Mouse (Mus musculus) ZHBTc4 (cell line): Measurements from ENCODE around the gene Gm10840.
"Not testable (repeated sequence)": the region's sequence is repeated elsewhere in the genome, so short reads cannot be mapped to it uniquely, and the experiment has no call there.

Experiments used
- DNase-seq: peaks from one replicate; pipeline ENCODE4 v3.0.0-alpha.2; 2011; ENCODE audit warnings: low read depth, low spot score

Gene Gm10840

GRCm38 (mm10) chr11:106198277-106198676 lies 37.6 kb downstream of the Gm10840 start:
- no peak for DNase-seq

GRCm38 (mm10) chr11:106199997-106200396 lies 39.3 kb downstream of the Gm10840 start:
- DNase-seq = not testable (repeated sequence)

- DNase-seq = no peak
Measured at GRCm38 (mm10) chr11:106200756-106201155, 40.1 kb downstream of the Gm10840 start.

- no peak for DNase-seq
Measured at GRCm38 (mm10) chr11:106201337-106202122, 40.9 kb downstream of the Gm10840 start.

DNA sequence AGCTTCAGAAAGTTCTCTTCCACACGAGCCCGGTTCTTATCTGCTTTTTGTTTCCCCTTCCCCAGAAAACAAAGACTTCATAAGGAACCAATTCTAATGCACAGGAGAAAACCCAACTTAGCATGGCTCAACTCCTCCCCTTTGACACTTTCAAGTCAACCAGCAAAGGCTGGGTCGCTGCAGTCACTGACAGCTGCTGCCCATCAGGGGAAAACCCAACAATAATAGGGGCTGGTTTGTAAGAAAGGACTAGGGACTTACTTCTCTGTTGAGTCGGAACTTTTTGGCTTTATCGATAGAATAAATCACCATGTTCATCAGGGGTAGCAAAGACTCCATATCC lies 41.4 kb downstream of the Gm10840 start, which contains the start of gene Strada:
TSS of gene Strada (minus strand) at position 46 of the 343 bp plus-strand sequence.
- no peak for DNase-seq
